Mouse (Mus musculus): ENCODE results near the gene Nlrp9b. TPM values are rescaled to one million over a fixed set of nuclear protein-coding genes. Genes with fewer than 3 reads are reported as not detected.
"Not testable (repeated sequence)": the region's sequence is repeated elsewhere in the genome, so short reads cannot be mapped to it uniquely, and the experiment has no call there.

Nlrp9b gene
- total RNA-seq, 4 experiments from 2014 or later, result not detected

DNA sequence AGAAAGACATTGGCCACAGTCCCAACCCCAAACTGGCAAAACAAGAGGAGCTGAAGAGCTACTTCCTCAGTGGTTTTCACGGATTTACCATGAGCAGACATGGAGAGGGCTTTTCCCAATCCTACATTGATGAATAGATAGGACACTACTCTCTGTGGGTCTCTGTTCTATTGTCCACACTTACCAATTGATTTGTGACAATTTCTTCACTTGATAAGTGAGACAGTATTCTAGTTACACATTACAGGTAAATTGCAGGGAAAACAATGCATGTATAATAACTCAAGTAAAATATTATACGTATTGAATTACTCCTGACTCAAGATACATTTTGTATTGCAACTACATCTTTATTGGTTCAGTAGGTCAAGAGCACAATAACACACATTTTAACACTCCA lies 131.2 kb downstream of the Nlrp9b start, which contains the start of gene Gm16442:
Gm16442 (minus strand) TSS at position 101 of the 400 bp plus-strand sequence.
- not testable (repeated sequence) for DNase-seq (ENCODE audit: low spot score in 2 of 2)

Other genes with a start within 250 kb of the Nlrp9b start
- 1 to 10 TPM; 5.7 to 8.2 (median 7.0) TPM for gene Nectin2, start 241.0 kb upstream of the Nlrp9b start, total RNA-seq (2022)
- gene Bcam, start 220.4 kb upstream of the Nlrp9b start, total RNA-seq (2022), result 10 to 100 TPM; 11.0 to 15.2 (median 13.2) TPM
- not detected for gene Cblc, start 194.7 kb upstream of the Nlrp9b start, total RNA-seq (2022)
- 10 to 100 TPM in 1 of 4 experiments, 1 to 10 TPM in 1, under 1 TPM in 2; 0.75 to 11.9 (median 2.3) TPM for gene Bcl3, start 168.7 kb upstream of the Nlrp9b start, total RNA-seq (2022)
- gene Gm19345, start 139.5 kb upstream of the Nlrp9b start, total RNA-seq (2022), result 1 to 10 TPM; 1.5 to 2.6 (median 2.2) TPM
- not detected for gene Ceacam16, start 130.2 kb upstream of the Nlrp9b start, total RNA-seq (2022)
- not detected for gene Ceacam19, start 103.5 kb upstream of the Nlrp9b start, total RNA-seq (2022)
- gene Pvr, start 70.3 kb upstream of the Nlrp9b start, total RNA-seq (2022), result 10 to 100 TPM; 12.5 to 16.1 (median 13.8) TPM
- gene Igsf23, start 40.7 kb upstream of the Nlrp9b start, total RNA-seq (2022), result under 1 TPM in 1 of 4 experiments, not detected in 3; 0.20 TPM
- not detected for gene Ceacam20, start 26.1 kb upstream of the Nlrp9b start, total RNA-seq (2022)
- gene Vmn1r91, start 108.2 kb downstream of the Nlrp9b start, total RNA-seq (2022), result not detected
- gene Gm16442, start 131.1 kb downstream of the Nlrp9b start, total RNA-seq (2022), result not detected
- not detected for gene Vmn1r93, start 147.6 kb downstream of the Nlrp9b start, total RNA-seq (2022)
- gene Vmn1r94, start 176.9 kb downstream of the Nlrp9b start, total RNA-seq (2022), result not detected
- not detected for gene Vmn1r95, start 202.2 kb downstream of the Nlrp9b start, total RNA-seq (2022)
- gene Gm6164, start 214.1 kb downstream of the Nlrp9b start, total RNA-seq (2022), result not detected
- not detected for gene Gm4498, start 242.4 kb downstream of the Nlrp9b start, total RNA-seq (2022)